Mouse (Mus musculus) splenic B cell, adult 2 months (primary cell): Measurements from ENCODE around the gene Grin2c.

ENCODE experiments used
- DNase-seq: peaks from one replicate; pipeline ENCODE4 v3.0.0-alpha.2; 2011; ENCODE audit warnings: low read depth, low spot score
- H3K27me3 ChIP-seq: 2 replicates; pipeline ENCODE4 v1.6.1; 2012; ENCODE audit warnings: mild to moderate bottlenecking, low read length, moderate library complexity, mixed read lengths; ENCODE audit not compliant: control insufficient read depth, poor library complexity, insufficient read depth, severe bottlenecking
- H3K36me3 ChIP-seq: 2 replicates; pipeline ENCODE4 v1.6.1; 2012; ENCODE audit warnings: mild to moderate bottlenecking, low read length, moderate library complexity, mixed read lengths; ENCODE audit not compliant: control insufficient read depth, poor library complexity, insufficient read depth, severe bottlenecking

Gene Grin2c

GRCm38 (mm10) chr11:115264136-115264861 is 2.7 kb downstream of the Grin2c start:
- 0 out of 2 replicates have a peak, but pooled peaks cover 2% of the 10 kb centered on the region for H3K27me3 ChIP-seq
- DNase-seq: no peak

DNA sequence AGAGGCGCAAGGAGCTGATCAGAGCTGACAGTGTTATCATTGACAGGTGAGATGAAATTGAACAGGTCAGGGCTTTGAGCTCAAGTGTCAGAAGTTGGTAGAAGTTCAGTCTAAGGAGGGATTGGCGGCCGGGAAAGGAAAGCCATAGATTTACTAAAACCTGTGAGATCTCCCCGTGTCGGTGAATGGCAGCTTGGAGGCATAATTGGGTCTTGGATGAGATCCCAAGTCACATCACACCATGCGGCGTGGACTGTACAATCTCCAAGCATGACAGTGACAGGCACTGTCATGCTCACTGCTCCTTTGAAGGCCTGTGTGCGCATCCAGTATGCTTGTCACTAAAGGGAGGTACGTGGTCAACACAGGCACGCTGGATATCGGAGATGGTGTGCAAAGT is 4.1 kb downstream of the Grin2c start:
- DNase-seq: no peak
- peaks cover 2% of the 10 kb centered on the region; the same call in 1 of the 2 replicates for H3K27me3 ChIP-seq
- no peaks in the 10 kb centered on the region for H3K36me3 ChIP-seq

More at GRCm38 (mm10) chr11:115264136-115264861, 2.7 kb downstream of the Grin2c start:
- peaks cover 6% of the 10 kb centered on the region; the same call in 1 of the 2 replicates for H3K36me3 ChIP-seq

GRCm38 (mm10) chr11:115259134-115259533 is 7.9 kb downstream of the Grin2c start:
- Histone ChIP-seq H3K27me3 (no peaks in the 10 kb centered on the region; the same call in 1 of the 2 replicates), H3K36me3 (no peaks in the 10 kb centered on the region)
- DNase-seq: no peak

DNA sequence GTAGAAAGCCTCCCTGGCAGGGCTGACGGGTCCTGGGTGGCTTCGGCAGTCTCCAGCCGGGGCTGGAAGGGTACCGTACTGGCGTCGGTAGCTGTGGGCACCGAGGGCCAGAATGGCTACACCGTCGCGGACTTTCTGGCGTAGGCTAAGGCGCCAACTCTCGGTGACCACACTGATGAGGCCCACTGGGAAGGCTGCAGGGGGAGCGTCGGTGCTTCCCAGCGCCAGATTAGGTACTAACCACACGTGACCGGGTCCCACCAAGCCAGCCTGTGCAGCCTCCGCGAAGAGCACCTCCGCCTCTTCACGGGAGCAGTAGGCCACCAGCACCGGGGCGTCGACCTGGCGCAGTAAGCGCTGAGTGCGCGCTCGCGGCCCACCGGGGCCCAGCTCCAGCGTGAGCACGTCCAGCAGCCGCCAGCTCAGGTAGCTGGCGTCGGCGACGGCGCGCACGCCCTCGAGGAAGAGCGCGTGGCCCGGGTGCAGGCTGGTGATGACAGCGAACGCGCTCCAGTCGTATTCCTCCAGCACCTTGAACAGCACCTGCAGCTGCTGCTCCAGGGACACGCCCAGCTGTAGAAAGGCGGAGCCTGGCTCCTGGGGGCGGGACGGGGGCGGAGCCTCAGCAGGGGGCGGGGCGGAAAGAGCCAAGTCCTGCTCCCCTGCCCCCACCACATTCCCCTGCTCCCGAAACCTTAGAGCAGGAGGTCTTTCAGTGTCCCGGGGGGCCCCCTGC is 9.1 kb downstream of the Grin2c start:
- no peak for DNase-seq
- H3K36me3 ChIP-seq: no peaks in the 10 kb centered on the region
- no peaks in the 10 kb centered on the region; the same call in 1 of the 2 replicates for H3K27me3 ChIP-seq

DNA sequence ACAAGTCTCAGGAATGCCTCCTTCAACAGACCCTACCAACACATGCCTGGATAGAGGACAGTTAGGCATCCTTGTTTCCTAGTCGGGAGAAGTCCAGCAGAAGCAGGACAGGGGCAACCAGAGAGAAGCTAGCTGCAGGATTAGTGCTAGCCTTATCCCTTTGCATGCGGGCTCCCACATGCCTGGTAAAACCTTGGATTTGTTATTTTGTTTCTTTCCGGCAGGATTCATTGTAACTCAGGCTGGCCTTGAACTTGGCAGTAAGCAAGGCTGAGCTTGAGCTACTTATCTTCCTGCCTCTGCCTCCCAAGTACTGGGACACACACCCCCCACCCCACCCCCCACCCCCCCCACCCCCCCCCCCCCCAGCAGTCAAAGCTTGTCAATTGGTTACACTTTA is 15.8 kb downstream of the Grin2c start:
- DNase-seq: no peak
- H3K27me3 ChIP-seq: no peaks in the 10 kb centered on the region

GRCm38 (mm10) chr11:115250405-115251090 is 16.5 kb downstream of the Grin2c start:
- H3K36me3 ChIP-seq: no peaks in the 10 kb centered on the region
- no peaks in the 10 kb centered on the region for H3K27me3 ChIP-seq
- no peak for DNase-seq

More for the DNA sequence above, 15.8 kb downstream of the Grin2c start:
- no peaks in the 10 kb centered on the region for H3K36me3 ChIP-seq

DNA sequence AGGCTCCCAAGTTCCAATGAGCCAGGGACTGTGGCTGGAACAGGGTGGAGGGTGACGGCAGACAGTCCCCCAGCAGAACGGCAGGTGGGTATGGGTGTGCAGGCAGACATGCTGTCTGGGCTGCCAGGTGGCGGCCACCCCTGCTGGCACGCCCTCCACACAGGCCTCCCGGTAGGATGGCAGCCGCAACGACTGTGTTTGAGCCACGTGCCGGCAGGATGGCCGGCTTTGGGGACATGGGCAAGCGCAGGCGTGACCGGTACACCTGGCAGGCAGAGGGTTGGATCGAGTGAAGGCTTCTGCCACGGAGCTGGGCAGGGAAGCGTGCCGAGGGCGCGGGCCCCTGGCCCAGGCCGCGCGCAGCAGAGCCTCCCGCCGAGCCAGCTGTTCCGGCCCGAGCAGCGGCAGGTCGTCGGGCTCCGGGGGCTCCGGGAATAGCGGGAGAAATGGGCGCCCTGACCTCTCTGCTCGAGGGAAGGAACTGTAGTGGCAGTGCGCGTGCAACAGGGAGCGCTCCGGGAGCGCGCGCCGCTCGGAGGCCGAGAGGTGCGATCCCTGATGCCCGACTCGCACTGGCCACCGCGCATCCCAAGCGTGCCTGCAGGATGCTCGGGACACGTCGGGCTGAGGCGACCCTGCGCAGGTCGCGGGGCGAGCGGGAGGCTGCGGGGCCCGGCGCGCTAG is 17.2 kb downstream of the Grin2c start:
- Histone ChIP-seq H3K27me3 (no peaks in the 10 kb centered on the region), H3K36me3 (no peaks in the 10 kb centered on the region)
- no peak for DNase-seq

DNA sequence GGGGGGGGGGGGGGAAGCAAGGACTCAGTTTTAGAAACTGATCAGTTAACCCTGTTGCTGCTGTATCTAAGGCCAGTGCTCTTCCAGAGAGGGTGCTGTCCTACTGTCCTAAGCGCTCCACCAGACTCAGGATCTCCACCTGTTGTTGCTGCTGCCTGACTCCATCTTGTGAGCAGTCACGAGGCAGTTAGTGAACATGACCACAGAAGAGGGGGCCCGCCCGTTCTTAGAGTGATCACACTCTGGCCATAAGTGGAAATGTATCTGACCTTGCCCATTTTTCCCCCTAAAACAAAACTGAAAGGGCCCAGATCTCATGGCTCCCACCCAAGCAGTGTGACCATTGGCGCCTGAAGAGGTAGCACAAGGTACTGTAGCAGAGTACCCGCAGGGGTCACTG is 19.1 kb downstream of the Grin2c start:
- no peak for DNase-seq
- H3K27me3 ChIP-seq: no peaks in the 10 kb centered on the region
- no peaks in the 10 kb centered on the region for H3K36me3 ChIP-seq

GRCm38 (mm10) chr11:115247240-115247639 is 19.8 kb downstream of the Grin2c start:
- DNase-seq: no peak
- no peaks in the 10 kb centered on the region for H3K36me3 ChIP-seq
- H3K27me3 ChIP-seq: no peaks in the 10 kb centered on the region

GRCm38 (mm10) chr11:115246386-115246785 is 20.7 kb downstream of the Grin2c start:
- no peak for DNase-seq
- no peaks in the 10 kb centered on the region for H3K27me3 ChIP-seq
- H3K36me3 ChIP-seq: no peaks in the 10 kb centered on the region

- Histone ChIP-seq H3K36me3 (no peaks in the 10 kb centered on the region), H3K27me3 (no peaks in the 10 kb centered on the region)
- DNase-seq: no peak
Observed at GRCm38 (mm10) chr11:115244840-115245239, 22.2 kb downstream of the Grin2c start.

GRCm38 (mm10) chr11:115243783-115244182 is 23.3 kb downstream of the Grin2c start:
- Histone ChIP-seq H3K27me3 (no peaks in the 10 kb centered on the region), H3K36me3 (no peaks in the 10 kb centered on the region)
- DNase-seq: no peak

- Histone ChIP-seq H3K36me3 (no peaks in the 10 kb centered on the region), H3K27me3 (no peaks in the 10 kb centered on the region)
- DNase-seq: no peak
Observed at GRCm38 (mm10) chr11:115242746-115243145, 24.3 kb downstream of the Grin2c start.

GRCm38 (mm10) chr11:115241402-115241801 is 25.6 kb downstream of the Grin2c start:
- no peak for DNase-seq
- Histone ChIP-seq H3K36me3 (no peaks in the 10 kb centered on the region), H3K27me3 (no peaks in the 10 kb centered on the region)
